Mouse (Mus musculus) cortical plate, adult 2 months (tissue): ENCODE results near the gene Rps16.

Experiments
- CTCF ChIP-seq: fragments of 200-500 bp; IDR thresholded peaks from 2 replicates; pipeline ENCODE4 v1.5.1; 2011; ENCODE audit warnings: mild to moderate bottlenecking, control low read depth, low read length; ENCODE audit not compliant: insufficient read depth; ENCODE audit errors: extremely low read depth
- POLR2A ChIP-seq: fragments of 200-500 bp; IDR thresholded peaks from 2 replicates; pipeline ENCODE4 v1.6.1; 2011; ENCODE audit warnings: mild to moderate bottlenecking, low read length, control low read depth; ENCODE audit not compliant: insufficient read depth; ENCODE audit errors: extremely low read depth

GRCm38 (mm10) chr7:28325293-28325692 is 25.2 kb upstream of the Rps16 start:
- TF ChIP-seq CTCF (no peak), POLR2A (no peak)
